Mouse (Mus musculus): ENCODE results near the gene Pax9.

Gene Pax9

GRCm38 (mm10) chr12:56697011-56697740, 5.6 kb downstream of the Pax9 start:
- no peak for DNase-seq (ENCODE audit: low spot score in 2 of 2)

GRCm38 (mm10) chr12:56697785-56698184, 6.2 kb downstream of the Pax9 start:
- no peak for DNase-seq (ENCODE audit: low spot score in 2 of 2)

- no peak for DNase-seq (ENCODE audit: low spot score in 2 of 2)
Observed at GRCm38 (mm10) chr12:56698191-56698980, 6.8 kb downstream of the Pax9 start.

GRCm38 (mm10) chr12:56699351-56699750, 7.8 kb downstream of the Pax9 start:
- DNase-seq (ENCODE audit: low spot score in 2 of 2): no peak

- no peak for DNase-seq (ENCODE audit: low spot score in 2 of 2)
Observed at GRCm38 (mm10) chr12:56699915-56700900, 8.6 kb downstream of the Pax9 start.

- DNase-seq (ENCODE audit: low spot score in 2 of 2): no peak
Observed at GRCm38 (mm10) chr12:56701004-56701403, 9.4 kb downstream of the Pax9 start.

GRCm38 (mm10) chr12:56717971-56718706, 26.6 kb downstream of the Pax9 start:
- DNase-seq (ENCODE audit: low spot score in 2 of 2): no peak

GRCm38 (mm10) chr12:56718707-56719051, 27.1 kb downstream of the Pax9 start:
- DNase-seq (ENCODE audit: low spot score in 2 of 2): no peak

GRCm38 (mm10) chr12:56727631-56728030, 36.1 kb downstream of the Pax9 start:
- DNase-seq (ENCODE audit: low spot score in 2 of 2): no peak

- no peak for DNase-seq (ENCODE audit: low spot score in 2 of 2)
Observed at GRCm38 (mm10) chr12:56737104-56737503, 45.5 kb downstream of the Pax9 start.

All from heart, adult 9 months (tissue).